Mouse (Mus musculus) megakaryocyte progenitor cell, adult 5-6 weeks (primary cell): ENCODE results near the gene 1700067K01Rik. TPM values are rescaled to one million over a fixed set of nuclear protein-coding genes. Genes with fewer than 3 reads are reported as not detected.
A peak's percentile ranks its signal among the peaks of the same experiment; 100 is the strongest.

Experiments used
- ATAC-seq: replicated peaks from 2 replicates; pipeline ENCODE4 v1.8.0; 2016; ENCODE audit warnings: mild to moderate bottlenecking, moderate TSS enrichment, inconsistent platforms; ENCODE audit not compliant: poor library complexity
- total RNA-seq, 2 experiments: library from RNA; stranded (forward) in 1 of 2; stranded (reverse) in 1 of 2; fragments of 157-497, 149-512 nt in 1 of 2; fragments of 200-1000 nt in 1 of 2; gene quantifications; 2 replicates each; pipeline versions ENCODE4 v1.2.3 to v1.2.4; 2015 to 2017

Gene 1700067K01Rik
- total RNA-seq, 2 experiments from 2014 or later = 0.37 to 0.67 TPM

DNA sequence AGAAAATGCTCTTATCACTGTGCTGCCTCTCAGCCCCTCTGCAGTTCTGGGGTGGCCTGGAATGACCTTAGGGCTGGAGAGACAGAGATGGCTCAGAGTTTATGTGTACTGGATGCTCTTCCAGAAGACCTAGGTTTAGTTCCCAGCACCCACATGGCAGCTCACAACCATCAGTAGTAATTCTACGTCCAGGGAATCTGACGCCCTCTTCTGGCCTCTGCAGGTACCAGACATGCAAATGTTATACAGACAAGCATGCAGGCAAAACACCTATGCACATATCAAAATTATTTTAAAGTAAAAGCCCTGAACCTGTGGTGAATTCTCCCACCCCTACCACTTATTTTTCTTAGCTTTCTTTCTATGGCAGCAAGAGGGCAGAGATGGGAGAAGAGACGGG is 45.2 kb downstream of the 1700067K01Rik start:
- ATAC-seq = no peak

DNA sequence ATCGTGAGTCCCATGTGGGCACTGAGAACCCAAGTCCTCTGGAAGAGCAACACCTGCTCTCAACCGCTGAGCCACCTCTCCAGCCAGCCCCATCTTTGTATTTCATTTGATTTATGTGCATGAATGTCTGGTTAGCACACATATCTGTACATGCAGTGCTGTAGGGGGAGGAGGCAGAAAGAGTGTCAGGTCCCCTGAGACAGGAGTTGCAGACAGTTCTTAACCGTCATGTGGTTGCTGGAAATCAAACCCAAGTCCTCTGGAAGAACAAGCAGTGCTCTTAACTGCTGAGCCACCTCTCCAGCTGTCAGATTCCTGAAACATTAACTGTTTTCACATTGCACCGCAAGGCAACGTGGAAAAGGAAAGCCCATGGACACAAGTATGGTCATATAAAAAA is 46.9 kb downstream of the 1700067K01Rik start:
- ATAC-seq = no peak

DNA sequence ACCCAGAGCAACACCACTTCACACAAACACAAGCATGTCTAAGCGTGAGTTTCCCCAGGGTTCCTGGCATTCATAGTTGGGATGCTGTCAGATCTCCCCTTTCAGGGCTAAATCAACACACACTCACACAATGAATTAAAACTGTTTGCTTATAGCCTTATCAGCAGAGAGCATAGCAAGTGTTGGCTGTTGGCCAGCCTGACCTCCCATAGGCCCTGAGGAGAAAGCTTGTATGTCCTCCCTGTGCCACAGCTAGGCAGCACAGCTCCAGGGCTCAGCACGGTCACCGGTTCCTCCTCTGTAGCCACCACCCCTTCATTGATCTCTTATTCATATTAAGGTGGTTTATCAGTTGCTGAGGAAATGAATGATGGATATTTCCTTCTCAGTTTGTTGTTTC is 51.4 kb downstream of the 1700067K01Rik start:
- ATAC-seq = peak; percentile 94

DNA sequence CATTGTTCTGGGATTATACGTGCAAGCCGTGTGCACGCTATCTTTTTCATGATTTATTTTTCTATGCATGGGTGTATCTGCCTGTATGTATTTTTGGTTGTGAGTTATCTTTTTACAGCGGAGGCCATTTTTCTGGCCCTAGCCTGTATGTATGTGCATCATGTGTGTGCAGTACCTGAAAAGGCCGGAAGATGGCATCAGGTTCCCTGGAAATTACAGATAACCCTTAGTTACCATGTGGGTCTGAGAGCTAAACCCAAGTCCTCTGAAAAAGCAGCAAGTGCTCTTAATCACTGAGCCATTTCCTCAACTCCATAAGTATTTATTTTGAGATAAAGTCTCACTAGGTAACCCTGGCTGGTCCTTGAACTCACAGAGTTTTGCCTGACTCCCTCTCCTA is 51.9 kb downstream of the 1700067K01Rik start:
- ATAC-seq = 0 out of 2 replicates have a peak, but pooled peaks have one; percentile 11

Other genes starting within 250 kb of the 1700067K01Rik start
- gene Adgrl1, start 101.4 kb upstream of the 1700067K01Rik start, total RNA-seq (2015) = 2.9 and 5.9 TPM in 2 replicates
- 2.3 and 2.4 TPM in 2 replicates for gene Adgrl1, start 101.4 kb upstream of the 1700067K01Rik start, total RNA-seq (2017)
- not detected in 2 replicates for gene Gm10644, start 46.3 kb upstream of the 1700067K01Rik start, total RNA-seq (2015)
- gene Gm10644, start 46.3 kb upstream of the 1700067K01Rik start, total RNA-seq (2017) = 0.46 TPM in 1 of 2 replicates, not detected in the other
- gene Asf1b, start 46.0 kb upstream of the 1700067K01Rik start, total RNA-seq (2015) = 40.3 and 51.0 TPM in 2 replicates
- 32.5 and 38.1 TPM in 2 replicates for gene Asf1b, start 46.0 kb upstream of the 1700067K01Rik start, total RNA-seq (2017)
- 23.8 and 24.8 TPM in 2 replicates for gene Prkaca, start 28.5 kb upstream of the 1700067K01Rik start, total RNA-seq (2015)
- gene Prkaca, start 28.5 kb upstream of the 1700067K01Rik start, total RNA-seq (2017) = 22.4 and 24.0 TPM in 2 replicates
- 54.3 and 64.6 TPM in 2 replicates for gene Samd1, start 3.8 kb upstream of the 1700067K01Rik start, total RNA-seq (2015)
- gene Samd1, start 3.8 kb upstream of the 1700067K01Rik start, total RNA-seq (2017) = 45.7 and 57.0 TPM in 2 replicates
- not detected in 2 replicates for gene 2210011C24Rik, start 10.7 kb downstream of the 1700067K01Rik start, total RNA-seq (2015)
- gene 2210011C24Rik, start 10.7 kb downstream of the 1700067K01Rik start, total RNA-seq (2017) = not detected in 2 replicates
- gene Palm3, start 20.0 kb downstream of the 1700067K01Rik start, total RNA-seq (2015) = not detected in 2 replicates
- gene Palm3, start 20.0 kb downstream of the 1700067K01Rik start, total RNA-seq (2017) = not detected in 2 replicates
- gene Il27ra, start 41.1 kb downstream of the 1700067K01Rik start, total RNA-seq (2015) = 0.85 and 1.9 TPM in 2 replicates
- gene Il27ra, start 41.1 kb downstream of the 1700067K01Rik start, total RNA-seq (2017) = 1.9 TPM in 2 replicates
- not detected in 2 replicates for gene Rln3, start 43.5 kb downstream of the 1700067K01Rik start, total RNA-seq (2015)
- gene Rln3, start 43.5 kb downstream of the 1700067K01Rik start, total RNA-seq (2017) = not detected in 2 replicates
- 1.9 and 2.0 TPM in 2 replicates for gene Gm10643, start 63.6 kb downstream of the 1700067K01Rik start, total RNA-seq (2015)
- 1.5 and 1.6 TPM in 2 replicates for gene Gm10643, start 63.6 kb downstream of the 1700067K01Rik start, total RNA-seq (2017)
- gene Rfx1, start 65.3 kb downstream of the 1700067K01Rik start, total RNA-seq (2015) = 7.9 and 9.5 TPM in 2 replicates
- gene Rfx1, start 65.3 kb downstream of the 1700067K01Rik start, total RNA-seq (2017) = 2.5 and 3.2 TPM in 2 replicates
- gene Dcaf15, start 103.3 kb downstream of the 1700067K01Rik start, total RNA-seq (2015) = 13.2 and 14.3 TPM in 2 replicates
- 20.5 and 22.0 TPM in 2 replicates for gene Dcaf15, start 103.3 kb downstream of the 1700067K01Rik start, total RNA-seq (2017)
- gene Podnl1, start 124.5 kb downstream of the 1700067K01Rik start, total RNA-seq (2015) = 0.05 TPM in 1 of 2 replicates, not detected in the other
- 0.54 TPM in 1 of 2 replicates, not detected in the other for gene Podnl1, start 124.5 kb downstream of the 1700067K01Rik start, total RNA-seq (2017)
- 7.3 and 8.0 TPM in 2 replicates for gene Cc2d1a, start 146.4 kb downstream of the 1700067K01Rik start, total RNA-seq (2015)
- gene Cc2d1a, start 146.4 kb downstream of the 1700067K01Rik start, total RNA-seq (2017) = 5.7 and 8.0 TPM in 2 replicates
- 0.17 and 0.32 TPM in 2 replicates for gene 4930432K21Rik, start 146.5 kb downstream of the 1700067K01Rik start, total RNA-seq (2015)
- gene 4930432K21Rik, start 146.5 kb downstream of the 1700067K01Rik start, total RNA-seq (2017) = 2.1 and 2.2 TPM in 2 replicates
- gene Nanos3, start 183.7 kb downstream of the 1700067K01Rik start, total RNA-seq (2015) = 0.54 and 1.7 TPM in 2 replicates
- gene Nanos3, start 183.7 kb downstream of the 1700067K01Rik start, total RNA-seq (2017) = 3.5 TPM in 1 of 2 replicates, not detected in the other
- gene Zswim4, start 235.6 kb downstream of the 1700067K01Rik start, total RNA-seq (2015) = 3.2 and 3.4 TPM in 2 replicates
- gene Zswim4, start 235.6 kb downstream of the 1700067K01Rik start, total RNA-seq (2017) = 4.2 and 5.0 TPM in 2 replicates
- gene D8Ertd738e, start 248.2 kb downstream of the 1700067K01Rik start, total RNA-seq (2015) = 121 and 132 TPM in 2 replicates
- 63.4 and 107 TPM in 2 replicates for gene D8Ertd738e, start 248.2 kb downstream of the 1700067K01Rik start, total RNA-seq (2017)